8 mouse cellular contexts compared by ENCODE assay signal in genomic region chr12:11264895-11265294, GRCm38 (mm10). TPM values are rescaled to one million over a fixed set of nuclear protein-coding genes. Genes with fewer than 3 reads are reported as not detected.
A peak's percentile ranks its signal among the peaks of the same experiment; 100 is the strongest.
DNase-seq lines count a peak whose midpoint lies in the region; ATAC-seq and TF ChIP-seq lines count a peak whose summit lies in the region.

No protein-coding gene starts in this region.

- H3K36me3 ChIP-seq in heart, embryonic 10.5 days, result no peaks in the 10 kb centered on the region
- peaks cover 22% of the 10 kb centered on the region for H3K36me3 ChIP-seq in G1E (replicated peaks)
- H3K36me3 ChIP-seq in forebrain, embryonic 15.5 days, result no peaks in the 10 kb centered on the region
- no peaks in the 10 kb centered on the region for H3K36me3 ChIP-seq in liver, postnatal 0 days (replicated peaks; ENCODE audit: insufficient read depth, low read length)
- H3K36me3 ChIP-seq in thymus, adult 2 months (ENCODE audit: control insufficient read depth, insufficient read depth, low read length), result no peaks in the 10 kb centered on the region

- H3K27me3 ChIP-seq in heart, embryonic 10.5 days (ENCODE audit: insufficient read depth, poor library complexity, severe bottlenecking), result no peaks in the 10 kb centered on the region
- no peaks in the 10 kb centered on the region for H3K27me3 ChIP-seq in G1E (ENCODE audit: insufficient read depth, low read length)
- H3K27me3 ChIP-seq in forebrain, embryonic 15.5 days, result no peaks in the 10 kb centered on the region
- no peaks in the 10 kb centered on the region for H3K27me3 ChIP-seq in liver, postnatal 0 days (ENCODE audit: insufficient read depth, low read length)
- H3K27me3 ChIP-seq in thymus, adult 2 months (ENCODE audit: control insufficient read depth, insufficient read depth, low read length), result no peaks in the 10 kb centered on the region

- 3% methylated on average over 13 of the region's 13 CpGs for WGBS in heart, embryonic 10.5 days
- whole genome bisulfite sequencing in forebrain, embryonic 15.5 days, result 6% methylated on average over 13 of the region's 13 CpGs
- 1% methylated on average over 13 of the region's 13 CpGs for WGBS in liver, postnatal 0 days (ENCODE audit: insufficient replicate concordance)
- 8% methylated on average over 13 of the region's 13 CpGs for WGBS in thymus, adult 2 months

- TF ChIP-seq EP300 in liver, postnatal 0 days (IDR thresholded peaks at IDR 0.05; ENCODE audit: low read depth), result no peak

- H3K4me3 ChIP-seq in heart, embryonic 10.5 days, result peak overlapping the region; percentile 87
- H3K4me3 ChIP-seq in G1E (ENCODE audit: low read depth, low read length), result peak overlapping the region; percentile 91
- H3K4me3 ChIP-seq in forebrain, embryonic 15.5 days, result peak overlapping the region; percentile 91
- H3K4me3 ChIP-seq in liver, postnatal 0 days (ENCODE audit: low read depth, low read length), result peak overlapping the region; percentile 94
- H3K4me3 ChIP-seq in thymus, adult 2 months (ENCODE audit: control insufficient read depth, insufficient read depth, low read length), result no peak overlapping the region

- no peak for TF ChIP-seq CTCF in G1E (IDR thresholded peaks at IDR 0.05; ENCODE audit: low read depth, low read length)
- no peak for TF ChIP-seq CTCF in liver, postnatal 0 days (IDR thresholded peaks at IDR 0.05; ENCODE audit: low read depth)
- TF ChIP-seq CTCF in thymus, adult 2 months (IDR thresholded peaks at IDR 0.05; ENCODE audit: borderline replicate concordance, control insufficient read depth, extremely low read depth, insufficient read depth, low read length, poor library complexity), result no peak

- no peak for DNase-seq in heart, embryonic 10.5 days (ENCODE audit: low spot score)
- no peak for DNase-seq in heart, adult 9 months (ENCODE audit: low spot score in 2 of 2)
- no peak for DNase-seq in G1E (ENCODE audit: low spot score)
- peak; percentile 12 for DNase-seq in liver, postnatal 0 days
- no peak for DNase-seq in left cerebral cortex, postnatal 4 days
- no peak for DNase-seq in layer of hippocampus, adult 8-10 months (ENCODE audit: low spot score in 2 of 2)
- no peak for DNase-seq in thymus, adult 2 months

- TF ChIP-seq POLR2A in thymus, adult 2 months (IDR thresholded peaks at IDR 0.05; ENCODE audit: control insufficient read depth, extremely low read depth, insufficient read depth, low read length, poor library complexity), result no peak

- H3K9ac ChIP-seq in forebrain, embryonic 15.5 days (replicated peaks), result peak overlapping the region; percentile 90; the same call in 1 of the 2 replicates
- H3K9ac ChIP-seq in liver, postnatal 0 days (replicated peaks), result peak overlapping the region; percentile 97

- H3K9me3 ChIP-seq in heart, embryonic 10.5 days, result no peaks in the 10 kb centered on the region
- no peaks in the 10 kb centered on the region for H3K9me3 ChIP-seq in G1E (replicated peaks)
- H3K9me3 ChIP-seq in forebrain, embryonic 15.5 days, result no peaks in the 10 kb centered on the region
- no peaks in the 10 kb centered on the region for H3K9me3 ChIP-seq in liver, postnatal 0 days (ENCODE audit: low read length)

- no peak for ATAC-seq in G1E (ENCODE audit: extremely low read depth, insufficient number of reproducible peaks, low FRiP score, poor library complexity, severe bottlenecking)
- ATAC-seq in forebrain, embryonic 15.5 days (replicated peaks), result no peak
- no peak for ATAC-seq in liver, postnatal 0 days

- intact Hi-C loops in left cerebral cortex, postnatal 4 days (cut with DNase I), result loop anchor here (10.0 kb wide), 1 partner anchor 70 kb away; no protein-coding TSS in a partner anchor

- H3K27ac ChIP-seq in heart, embryonic 10.5 days, result peak overlapping the region; percentile 99
- no peak overlapping the region for H3K27ac ChIP-seq in forebrain, embryonic 15.5 days (replicated peaks)
- peak overlapping the region; percentile 97 for H3K27ac ChIP-seq in liver, postnatal 0 days (ENCODE audit: low read depth)
- H3K27ac ChIP-seq in thymus, adult 2 months (ENCODE audit: control insufficient read depth, insufficient read depth, low read length), result no peak overlapping the region

- H3K4me1 ChIP-seq in heart, embryonic 10.5 days, result peaks cover 15% of the 10 kb centered on the region; the same call in 1 of the 2 replicates
- H3K4me1 ChIP-seq in G1E (ENCODE audit: insufficient read depth, low read depth, low read length), result peaks cover 12% of the 10 kb centered on the region
- H3K4me1 ChIP-seq in forebrain, embryonic 15.5 days, result peaks cover 34% of the 10 kb centered on the region
- H3K4me1 ChIP-seq in liver, postnatal 0 days (ENCODE audit: insufficient read depth), result 0 out of 2 replicates have a peak, but pooled peaks cover 6% of the 10 kb centered on the region
- H3K4me1 ChIP-seq in thymus, adult 2 months (replicated peaks; ENCODE audit: control insufficient read depth, insufficient read depth, low read length), result peaks cover 5% of the 10 kb centered on the region; the same call in 1 of the 2 replicates

- peak overlapping the region; percentile 79 for H3K4me2 ChIP-seq in forebrain, embryonic 15.5 days (replicated peaks)
- peak overlapping the region; percentile 96 for H3K4me2 ChIP-seq in liver, postnatal 0 days (ENCODE audit: low read depth, low read length)

RNA-seq across cellular contexts. Expression of gene Gen1, which starts 0.7 kb away (rescaled TPM):
- polyA plus RNA-seq in heart, embryonic 10.5 days (2016; fragmentation: Nextera tagmentation; extraction: Ambion mirVana), result 11.0 and 13.5 TPM in 2 replicates
- total RNA-seq in G1E (2014; fragmentation: Nextera tagmentation), result 70.2 and 78.1 TPM in 2 replicates
- 31.6 and 36.2 TPM in 2 replicates for total RNA-seq in G1E (2017)
- polyA plus RNA-seq in G1E (2012), result 5.4 and 13.3 TPM in 2 replicates
- polyA plus RNA-seq in forebrain, embryonic 15.5 days (2015; fragmentation: Nextera tagmentation; extraction: Ambion mirVana), result 3.9 and 4.7 TPM in 2 replicates
- 3.5 and 4.6 TPM in 2 replicates for polyA plus RNA-seq in liver, postnatal 0 days (2015; fragmentation: Nextera tagmentation; extraction: Ambion mirVana)
- 1 to 10 TPM; 5.4 to 6.4 TPM for total RNA-seq in left cerebral cortex, postnatal 4 days (2021)
- 1 to 10 TPM; 1.1 to 2.6 (median 1.9) TPM for total RNA-seq in layer of hippocampus, adult 8-10 months (2022)
- polyA plus RNA-seq in thymus, adult 2 months (2012; rRNA removed), result 2.0 and 3.9 TPM in 2 replicates

RNA-seq across cellular contexts. Expression of gene Smc6, which starts 0.8 kb away (rescaled TPM):
- 112 and 114 TPM in 2 replicates for polyA plus RNA-seq in heart, embryonic 10.5 days (2016; fragmentation: Nextera tagmentation; extraction: Ambion mirVana)
- total RNA-seq in G1E (2014; fragmentation: Nextera tagmentation) (108 and 115 TPM in 2 replicates), G1E (2017) (75.9 and 97.5 TPM in 2 replicates)
- polyA plus RNA-seq in G1E (2012), result 130 and 132 TPM in 2 replicates
- polyA plus RNA-seq in forebrain, embryonic 15.5 days (2015; fragmentation: Nextera tagmentation; extraction: Ambion mirVana), result 118 and 128 TPM in 2 replicates
- polyA plus RNA-seq in liver, postnatal 0 days (2015; fragmentation: Nextera tagmentation; extraction: Ambion mirVana), result 60.6 and 60.7 TPM in 2 replicates
- 10 to 100 TPM; 41.1 to 43.1 TPM for total RNA-seq in left cerebral cortex, postnatal 4 days (2021)
- total RNA-seq in layer of hippocampus, adult 8-10 months (2022), result 10 to 100 TPM; 27.4 to 35.8 (median 33.7) TPM
- 11.3 and 14.3 TPM in 2 replicates for polyA plus RNA-seq in thymus, adult 2 months (2012; rRNA removed)

RNA-seq across cellular contexts. Expression of gene Msgn1, which starts 56.1 kb away (rescaled TPM):
- not detected in 2 replicates for polyA plus RNA-seq in heart, embryonic 10.5 days (2016; fragmentation: Nextera tagmentation; extraction: Ambion mirVana)
- total RNA-seq in G1E (2014; fragmentation: Nextera tagmentation) (not detected in 2 replicates), G1E (2017) (not detected in 2 replicates)
- polyA plus RNA-seq in G1E (2012), result not detected in 2 replicates
- not detected in 2 replicates for polyA plus RNA-seq in forebrain, embryonic 15.5 days (2015; fragmentation: Nextera tagmentation; extraction: Ambion mirVana)
- not detected in 2 replicates for polyA plus RNA-seq in liver, postnatal 0 days (2015; fragmentation: Nextera tagmentation; extraction: Ambion mirVana)
- not detected for total RNA-seq in left cerebral cortex, postnatal 4 days (2021)
- not detected for total RNA-seq in layer of hippocampus, adult 8-10 months (2022)
- 0.27 and 0.34 TPM in 2 replicates for polyA plus RNA-seq in thymus, adult 2 months (2012; rRNA removed)

Comparison
In these comparisons a context has a peak if more than half of its experiments do, and no peak if none do; other contexts are left out.
1. H3K27ac ChIP-seq: peak in heart, embryonic 10.5 days (single experiment) and liver, postnatal 0 days (single experiment); none in forebrain, embryonic 15.5 days (single experiment) and thymus, adult 2 months (single experiment).